In genomic region chr12:67220641-67221231, GRCm38 (mm10) we compare ENCODE assay signal across 8 mouse cellular contexts. TPM values are rescaled to one million over a fixed set of nuclear protein-coding genes. Genes with fewer than 3 reads are reported as not detected.
A peak's percentile ranks its signal among the peaks of the same experiment; 100 is the strongest.
DNase-seq lines count a peak whose midpoint lies in the region; ATAC-seq lines count a peak whose summit lies in the region.

No protein-coding gene starts in this region.

- H3K9me3 ChIP-seq in liver, embryonic 12.5 days (replicated peaks), result no peaks in the 10 kb centered on the region

- no peak overlapping the region for H3K27ac ChIP-seq in liver, embryonic 12.5 days

- intact Hi-C loops in gastrocnemius, postnatal 14 days (cut with DNase I; ENCODE audit: low total_unique reads), result no loop called here

- H3K4me2 ChIP-seq in liver, embryonic 12.5 days, result peak overlapping the region; percentile 67

- peaks cover 56% of the 10 kb centered on the region for H3K27me3 ChIP-seq in liver, embryonic 12.5 days (replicated peaks)

- peak overlapping the region; percentile 43 for H3K4me3 ChIP-seq in liver, embryonic 12.5 days

- H3K4me1 ChIP-seq in liver, embryonic 12.5 days, result no peaks in the 10 kb centered on the region

- ATAC-seq in liver, embryonic 12.5 days, result no peak

- WGBS in liver, embryonic 12.5 days (ENCODE audit: insufficient replicate concordance), result 2% methylated on average over 37 of the region's 43 CpGs

- DNase-seq in gastrocnemius, postnatal 14 days, result peak; percentile 4
- DNase-seq in gastrocnemius, adult 18-20 months (ENCODE audit: low spot score), result no peak
- DNase-seq in cerebellum, adult 9-11 months, result peak; percentile 25
- DNase-seq in frontal cortex, postnatal 10 days (ENCODE audit: low spot score in 2 of 2), result peak; percentile 62 to 67
- DNase-seq in kidney, postnatal 10 days, result peak; percentile 18
- DNase-seq in right cerebral cortex, postnatal 14 days, result peak; percentile 58
- DNase-seq in MN1 (ENCODE audit: low spot score), result no peak

- no peaks in the 10 kb centered on the region for H3K36me3 ChIP-seq in liver, embryonic 12.5 days

- H3K9ac ChIP-seq in liver, embryonic 12.5 days, result no peak overlapping the region

RNA-seq across cellular contexts. Expression of gene Mdga2, which starts 1.6 kb away (rescaled TPM):
- under 1 TPM; 0.09 to 0.49 TPM for total RNA-seq in gastrocnemius, postnatal 14 days (2021)
- total RNA-seq in gastrocnemius, adult 18-20 months (2021), result not detected
- polyA plus RNA-seq in liver, embryonic 12.5 days (2016; fragmentation: Nextera tagmentation; extraction: Ambion mirVana), result 0.06 and 0.14 TPM in 2 replicates

Comparison
In these comparisons a context has a peak if more than half of its experiments do, and no peak if none do; other contexts are left out.
1. DNase-seq: peak in gastrocnemius, postnatal 14 days (single experiment), cerebellum, adult 9-11 months (single experiment), frontal cortex, postnatal 10 days (2 of 2), kidney, postnatal 10 days (single experiment) and right cerebral cortex, postnatal 14 days (single experiment); none in gastrocnemius, adult 18-20 months (single experiment) and MN1 (single experiment).